Mouse (Mus musculus) kidney, embryonic 15.5 days (tissue): ENCODE data around the gene Olfr1009. TPM values are rescaled to one million over a fixed set of nuclear protein-coding genes. Genes with fewer than 3 reads are reported as not detected.
"Not testable (repeated sequence)": the region's sequence is repeated elsewhere in the genome, so short reads cannot be mapped to it uniquely, and the experiment has no call there.

Experiments
- ATAC-seq: fragments of 200-750 bp; cut with Nextera tagmentation; replicated peaks from 2 replicates; pipeline ENCODE4 v1.8.0; 2017; ENCODE audit warnings: moderate TSS enrichment; ENCODE audit not compliant: low FRiP score
- H3K27ac ChIP-seq: fragments of 300-500 bp; sonication (generic); 2 replicates; pipeline ENCODE4 v1.5.1; 2015; ENCODE audit warnings: mild to moderate bottlenecking, inconsistent platforms
- H3K27me3 ChIP-seq: fragments of 300-500 bp; sonication (generic); 2 replicates; pipeline ENCODE4 v1.6.1; 2015; ENCODE audit warnings: inconsistent platforms
- H3K36me3 ChIP-seq: fragments of 300-500 bp; sonication (generic); 2 replicates; pipeline ENCODE4 v1.6.1; 2015; ENCODE audit warnings: inconsistent platforms
- H3K4me1 ChIP-seq: fragments of 300-500 bp; sonication (generic); 2 replicates; pipeline ENCODE4 v1.6.1; 2015; ENCODE audit warnings: inconsistent platforms
- H3K4me2 ChIP-seq: fragments of 300-500 bp; sonication (generic); 2 replicates; pipeline ENCODE4 v1.6.1; 2015; ENCODE audit warnings: moderate library complexity, mild to moderate bottlenecking, inconsistent platforms
- H3K4me3 ChIP-seq: fragments of 300-500 bp; sonication (generic); replicated peaks from 2 replicates; pipeline ENCODE4 v1.5.1; 2015; ENCODE audit warnings: mild to moderate bottlenecking, inconsistent platforms
- H3K9ac ChIP-seq: fragments of 300-500 bp; sonication (generic); 2 replicates; pipeline ENCODE4 v1.6.1; 2015; ENCODE audit warnings: mild to moderate bottlenecking, inconsistent platforms
- H3K9me3 ChIP-seq: fragments of 300-500 bp; sonication (generic); replicated peaks from 2 replicates; pipeline ENCODE4 v1.6.1; 2016; ENCODE audit warnings: inconsistent platforms
- WGBS: fragments of 180-500 bp; shearing (Covaris S2); methylation state at CpG from one replicate; pipeline ENCODE4 v1.1.7; 2015; ENCODE audit warnings: mixed read lengths; 5-methylcytosine and 5-hydroxymethylcytosine counted together
- polyA plus RNA-seq: library from polyadenylated mRNA; unstranded; fragments of >200 nt; fragmentation: Nextera tagmentation; extraction: Ambion mirVana; gene quantifications from 2 replicates; pipeline ENCODE4 v1.2.1, GENCODE M21; 2015

Olfr1009 gene
- not detected in 2 replicates for polyA plus RNA-seq

- ATAC-seq = no peak
Measured at GRCm38 (mm10) chr2:85715119-85715518, at the start of gene Olfr1009. Gene Olfr1009 (plus strand): TSS chr2:85715419.

GRCm38 (mm10) chr2:85678667-85679066, 36.6 kb upstream of the Olfr1009 start, which contains the start of gene Olfr1006:
Gene Olfr1006 (minus strand): TSS chr2:85678767.
- H3K4me1 ChIP-seq = no peaks in the 10 kb centered on the region
- no peaks in the 10 kb centered on the region for H3K27me3 ChIP-seq
- no peaks in the 10 kb centered on the region for H3K9me3 ChIP-seq
- H3K4me2 ChIP-seq = no peak within 1 kb of the TSS
- no peak within 1 kb of the TSS for H3K27ac ChIP-seq
- no peak within 1 kb of the TSS for H3K9ac ChIP-seq
- ATAC-seq = no peak
- H3K36me3 ChIP-seq = no peaks in the 10 kb centered on the region
- H3K4me3 ChIP-seq = no peak within 1 kb of the TSS

More at GRCm38 (mm10) chr2:85715119-85715518, at the start of gene Olfr1009:
- Histone ChIP-seq H3K4me1 (no peaks in the 10 kb centered on the region), H3K4me2 (no peak within 1 kb of the TSS), H3K9me3 (no peaks in the 10 kb centered on the region), H3K9ac (no peak within 1 kb of the TSS), H3K27ac (no peak within 1 kb of the TSS), H3K36me3 (no peaks in the 10 kb centered on the region), H3K27me3 (no peaks in the 10 kb centered on the region), H3K4me3 (no peak within 1 kb of the TSS)
- 88% methylated on average over 1 of the region's 1 CpGs for WGBS

- H3K9ac ChIP-seq = no peak within 1 kb of the TSS
- H3K9me3 ChIP-seq = no peaks in the 10 kb centered on the region
- H3K4me3 ChIP-seq = no peak within 1 kb of the TSS
- H3K27me3 ChIP-seq = no peaks in the 10 kb centered on the region
- no peak within 1 kb of the TSS for H3K27ac ChIP-seq
- no peaks in the 10 kb centered on the region for H3K36me3 ChIP-seq
- no peak within 1 kb of the TSS for H3K4me2 ChIP-seq
- H3K4me1 ChIP-seq = no peaks in the 10 kb centered on the region
- no peak for ATAC-seq
Measured at GRCm38 (mm10) chr2:85689131-85689530, 26.1 kb upstream of the Olfr1009 start, which contains the start of gene Olfr1008. Gene Olfr1008 (plus strand): TSS chr2:85689431.

- H3K9me3 ChIP-seq, H3K36me3 ChIP-seq, H3K27ac ChIP-seq, H3K27me3 ChIP-seq, H3K9ac ChIP-seq, ATAC-seq, H3K4me3 ChIP-seq, H3K4me2 ChIP-seq, H3K4me1 ChIP-seq: not testable (repeated sequence)
- WGBS = 40% methylated on average over 2 of the region's 2 CpGs
Measured at GRCm38 (mm10) chr2:85710680-85711079, 4.5 kb upstream of the Olfr1009 start.

GRCm38 (mm10) chr2:85711159-85711558, 4.1 kb upstream of the Olfr1009 start:
- Histone ChIP-seq H3K4me1 (no peaks in the 10 kb centered on the region), H3K9me3 (no peaks in the 10 kb centered on the region), H3K36me3 (no peaks in the 10 kb centered on the region), H3K4me2 (no peak overlapping the region), H3K27ac (no peak overlapping the region), H3K27me3 (no peaks in the 10 kb centered on the region), H3K4me3 (no peak overlapping the region), H3K9ac (no peak overlapping the region)
- WGBS = 19% methylated on average over 1 of the region's 1 CpGs
- no peak for ATAC-seq

- Histone ChIP-seq H3K4me3 (no peak overlapping the region), H3K27ac (no peak overlapping the region), H3K9ac (no peak overlapping the region), H3K27me3 (no peaks in the 10 kb centered on the region), H3K36me3 (no peaks in the 10 kb centered on the region), H3K4me1 (no peaks in the 10 kb centered on the region), H3K9me3 (no peaks in the 10 kb centered on the region), H3K4me2 (no peak overlapping the region)
- WGBS = 16% methylated on average over 3 of the region's 3 CpGs
- no peak for ATAC-seq
Measured at GRCm38 (mm10) chr2:85725793-85726192, 10.6 kb downstream of the Olfr1009 start.

GRCm38 (mm10) chr2:85753822-85754221, 38.6 kb downstream of the Olfr1009 start:
- H3K36me3 ChIP-seq = no peaks in the 10 kb centered on the region
- H3K9me3 ChIP-seq = no peaks in the 10 kb centered on the region
- no peak overlapping the region for H3K4me2 ChIP-seq
- H3K27ac ChIP-seq = no peak overlapping the region
- H3K9ac ChIP-seq = no peak overlapping the region
- ATAC-seq = no peak
- no peaks in the 10 kb centered on the region for H3K4me1 ChIP-seq
- WGBS = 81% methylated on average over 4 of the region's 4 CpGs
- H3K27me3 ChIP-seq = no peaks in the 10 kb centered on the region
- no peak overlapping the region for H3K4me3 ChIP-seq

- no peak for ATAC-seq
- no peaks in the 10 kb centered on the region for H3K36me3 ChIP-seq
- no peaks in the 10 kb centered on the region for H3K9me3 ChIP-seq
- no peak within 1 kb of the TSS for H3K4me2 ChIP-seq
- 59% methylated on average over 1 of the region's 1 CpGs for WGBS
- H3K27ac ChIP-seq = no peak within 1 kb of the TSS
- no peak within 1 kb of the TSS for H3K4me3 ChIP-seq
- no peak within 1 kb of the TSS for H3K9ac ChIP-seq
- H3K27me3 ChIP-seq = no peaks in the 10 kb centered on the region
- no peaks in the 10 kb centered on the region for H3K4me1 ChIP-seq
Measured at GRCm38 (mm10) chr2:85762666-85763065, 47.4 kb downstream of the Olfr1009 start, which contains the start of gene Olfr1012. Gene Olfr1012 (minus strand): TSS chr2:85762766.

GRCm38 (mm10) chr2:85766798-85767197, 51.6 kb downstream of the Olfr1009 start, which contains the start of gene Olfr1013:
Gene Olfr1013 (plus strand): TSS chr2:85767098.
- ATAC-seq = no peak
- H3K4me3 ChIP-seq = no peak within 1 kb of the TSS
- H3K9me3 ChIP-seq = no peaks in the 10 kb centered on the region
- H3K9ac ChIP-seq = no peak within 1 kb of the TSS
- H3K4me2 ChIP-seq = no peak within 1 kb of the TSS
- no peaks in the 10 kb centered on the region for H3K4me1 ChIP-seq
- no peak within 1 kb of the TSS for H3K27ac ChIP-seq
- H3K36me3 ChIP-seq = no peaks in the 10 kb centered on the region
- no peaks in the 10 kb centered on the region for H3K27me3 ChIP-seq

- no peak within 1 kb of the TSS for H3K27ac ChIP-seq
- H3K4me2 ChIP-seq = no peak within 1 kb of the TSS
- no peaks in the 10 kb centered on the region for H3K36me3 ChIP-seq
- no peak within 1 kb of the TSS for H3K4me3 ChIP-seq
- H3K9me3 ChIP-seq = no peaks in the 10 kb centered on the region
- no peaks in the 10 kb centered on the region for H3K4me1 ChIP-seq
- ATAC-seq = no peak
- H3K27me3 ChIP-seq = no peaks in the 10 kb centered on the region
- H3K9ac ChIP-seq = no peak within 1 kb of the TSS
Measured at GRCm38 (mm10) chr2:85772413-85772812, 57.2 kb downstream of the Olfr1009 start, which contains the start of gene Olfr1014. Gene Olfr1014 (plus strand): TSS chr2:85772713.

Other genes with a start within 250 kb of the Olfr1009 start
- 0.15 TPM in 1 of 2 replicates, not detected in the other for gene 4833423E24Rik, start 196.4 kb upstream of the Olfr1009 start, polyA plus RNA-seq
- not detected in 2 replicates for gene Olfr996, start 136.2 kb upstream of the Olfr1009 start, polyA plus RNA-seq
- not detected in 2 replicates for gene Olfr998, start 126.5 kb upstream of the Olfr1009 start, polyA plus RNA-seq
- gene Olfr1000, start 103.5 kb upstream of the Olfr1009 start, polyA plus RNA-seq = not detected in 2 replicates
- not detected in 2 replicates for gene Olfr1002, start 64.7 kb upstream of the Olfr1009 start, polyA plus RNA-seq
- not detected in 2 replicates for gene Olfr154, start 51.0 kb upstream of the Olfr1009 start, polyA plus RNA-seq
- not detected in 2 replicates for gene Olfr1006, start 36.7 kb upstream of the Olfr1009 start, polyA plus RNA-seq
- not detected in 2 replicates for gene Olfr1008, start 26.0 kb upstream of the Olfr1009 start, polyA plus RNA-seq
- gene Olfr1012, start 47.3 kb downstream of the Olfr1009 start, polyA plus RNA-seq = not detected in 2 replicates
- gene Olfr1013, start 51.7 kb downstream of the Olfr1009 start, polyA plus RNA-seq = not detected in 2 replicates
- not detected in 2 replicates for gene Olfr1014, start 57.3 kb downstream of the Olfr1009 start, polyA plus RNA-seq
- gene Olfr1015, start 66.6 kb downstream of the Olfr1009 start, polyA plus RNA-seq = not detected in 2 replicates
- not detected in 2 replicates for gene Olfr1016, start 87.1 kb downstream of the Olfr1009 start, polyA plus RNA-seq
- gene Olfr1018, start 103.1 kb downstream of the Olfr1009 start, polyA plus RNA-seq = not detected in 2 replicates
- not detected in 2 replicates for gene Olfr1019, start 130.1 kb downstream of the Olfr1009 start, polyA plus RNA-seq
- not detected in 2 replicates for gene Olfr1020, start 131.6 kb downstream of the Olfr1009 start, polyA plus RNA-seq
- gene Olfr1022, start 153.2 kb downstream of the Olfr1009 start, polyA plus RNA-seq = not detected in 2 replicates
- not detected in 2 replicates for gene Olfr1023, start 170.2 kb downstream of the Olfr1009 start, polyA plus RNA-seq
- gene Olfr1024, start 189.6 kb downstream of the Olfr1009 start, polyA plus RNA-seq = not detected in 2 replicates
- gene Olfr1025-ps1, start 199.8 kb downstream of the Olfr1009 start, polyA plus RNA-seq = not detected in 2 replicates
- gene Olfr1026, start 206.1 kb downstream of the Olfr1009 start, polyA plus RNA-seq = not detected in 2 replicates
- gene Olfr1028, start 235.0 kb downstream of the Olfr1009 start, polyA plus RNA-seq = not detected in 2 replicates